Mouse (Mus musculus): ENCODE data around the gene Mogs. TPM values are rescaled to one million over a fixed set of nuclear protein-coding genes. Genes with fewer than 3 reads are reported as not detected.

Gene Mogs
- polyA plus RNA-seq, 1 experiment: 31.4 TPM

GRCm38 (mm10) chr6:83132176-83132919, 17.1 kb downstream of the Mogs start:
- H3K4me3 ChIP-seq (ENCODE audit: insufficient read depth, low read length): no peak overlapping the region
- no peak overlapping the region for H3K27ac ChIP-seq (ENCODE audit: insufficient read depth, low read length)
- H3K4me1 ChIP-seq (ENCODE audit: control insufficient read depth, insufficient read depth, low read length): no peaks in the 10 kb centered on the region
- TF ChIP-seq POLR2A (IDR thresholded peaks at IDR 0.05; ENCODE audit: extremely low read depth, insufficient read depth, low read length): no peak

GRCm38 (mm10) chr6:83134226-83134625, 18.9 kb downstream of the Mogs start:
- TF ChIP-seq CTCF (IDR thresholded peaks at IDR 0.05; ENCODE audit: extremely low read depth, insufficient read depth, low read length): no peak
- TF ChIP-seq POLR2A (IDR thresholded peaks at IDR 0.05; ENCODE audit: extremely low read depth, insufficient read depth, low read length): no peak
- no peak overlapping the region for H3K4me3 ChIP-seq (ENCODE audit: insufficient read depth, low read length)
- H3K4me1 ChIP-seq (ENCODE audit: control insufficient read depth, insufficient read depth, low read length): no peaks in the 10 kb centered on the region
- H3K27ac ChIP-seq (ENCODE audit: insufficient read depth, low read length): no peak overlapping the region

DNA sequence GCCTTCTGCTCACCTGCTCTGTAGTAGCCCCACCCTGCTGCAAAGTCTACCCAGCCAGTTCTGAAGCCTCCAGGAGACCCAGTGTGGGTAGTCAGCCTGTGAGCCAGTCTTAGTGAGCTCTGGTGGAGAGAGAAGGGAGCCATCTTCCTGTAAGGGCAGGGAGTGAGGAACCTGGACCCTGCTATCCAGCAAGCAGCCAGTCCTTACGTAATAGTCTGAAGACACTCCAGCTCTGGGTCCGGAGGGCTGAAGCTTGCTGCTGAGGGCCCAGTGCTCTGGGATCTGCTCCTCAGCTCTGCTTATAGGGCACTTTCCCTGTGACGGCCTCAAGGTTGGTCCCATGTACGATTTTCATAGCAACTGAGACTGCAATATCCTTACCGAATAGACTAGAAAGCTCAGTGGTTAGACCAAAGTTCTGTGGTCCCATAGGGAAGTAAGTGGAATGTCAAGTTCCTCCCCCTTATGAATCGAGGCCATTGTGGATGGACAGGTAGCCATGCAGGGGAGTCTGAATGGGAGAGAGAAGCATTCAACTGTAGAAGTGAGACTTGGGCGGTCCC, 19.7 kb downstream of the Mogs start, which contains the start of gene Rtkn:
Gene Rtkn, plus strand, starts transcription at position 513 of the 563 bp plus-strand sequence.
- Histone ChIP-seq H3K4me1 (ENCODE audit: control insufficient read depth, insufficient read depth, low read length) (no peaks in the 10 kb centered on the region), H3K4me3 (ENCODE audit: insufficient read depth, low read length) (peak within 1 kb of the TSS; percentile 54), H3K27ac (ENCODE audit: insufficient read depth, low read length) (peak within 1 kb of the TSS; percentile 89)
- TF ChIP-seq POLR2A (IDR thresholded peaks at IDR 0.05; ENCODE audit: extremely low read depth, insufficient read depth, low read length) (no peak), CTCF (IDR thresholded peaks at IDR 0.05; ENCODE audit: extremely low read depth, insufficient read depth, low read length) (no peak)

GRCm38 (mm10) chr6:83135571-83136161, 20.4 kb downstream of the Mogs start:
- Histone ChIP-seq H3K4me3 (ENCODE audit: insufficient read depth, low read length) (peak overlapping the region; percentile 54), H3K27ac (ENCODE audit: insufficient read depth, low read length) (peak overlapping the region; percentile 89), H3K4me1 (ENCODE audit: control insufficient read depth, insufficient read depth, low read length) (no peaks in the 10 kb centered on the region)
- no peak for TF ChIP-seq CTCF (IDR thresholded peaks at IDR 0.05; ENCODE audit: extremely low read depth, insufficient read depth, low read length)
- no peak for TF ChIP-seq POLR2A (IDR thresholded peaks at IDR 0.05; ENCODE audit: extremely low read depth, insufficient read depth, low read length)

DNA sequence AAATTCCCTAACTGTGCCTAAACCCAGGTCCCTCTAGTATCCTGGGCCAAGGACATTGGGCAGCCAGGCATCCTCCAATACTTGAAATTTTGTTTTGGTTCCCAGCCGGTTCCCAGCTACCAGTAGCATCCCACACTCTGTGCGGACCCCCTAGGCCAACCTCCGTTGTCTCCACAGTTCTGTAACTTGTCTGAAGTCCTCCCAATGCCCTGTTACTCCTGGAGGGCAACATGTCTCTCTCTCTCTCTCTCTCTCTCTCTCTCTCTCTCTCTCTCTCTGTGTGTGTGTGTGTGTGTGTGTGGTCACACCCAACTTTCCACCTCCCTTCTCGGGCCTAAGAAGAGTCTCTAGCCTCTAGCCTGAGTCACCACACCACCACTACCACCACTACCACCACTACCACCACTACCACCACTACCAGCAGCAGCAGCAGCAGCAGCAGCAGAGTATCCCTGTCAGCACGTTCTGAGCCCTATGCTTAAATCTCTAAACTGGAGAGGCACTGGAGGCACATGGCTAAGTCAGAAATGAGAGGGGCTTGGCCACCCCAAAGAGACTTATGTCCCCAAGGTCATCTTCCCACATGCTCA, 21.1 kb downstream of the Mogs start:
- H3K4me1 ChIP-seq (ENCODE audit: control insufficient read depth, insufficient read depth, low read length): no peaks in the 10 kb centered on the region

GRCm38 (mm10) chr6:83136881-83137575, 21.7 kb downstream of the Mogs start:
- TF ChIP-seq CTCF (IDR thresholded peaks at IDR 0.05; ENCODE audit: extremely low read depth, insufficient read depth, low read length) (no peak), POLR2A (IDR thresholded peaks at IDR 0.05; ENCODE audit: extremely low read depth, insufficient read depth, low read length) (no peak)
- peak overlapping the region; percentile 54 for H3K4me3 ChIP-seq (ENCODE audit: insufficient read depth, low read length)
- H3K27ac ChIP-seq (ENCODE audit: insufficient read depth, low read length): peak overlapping the region; percentile 89
- H3K4me1 ChIP-seq (ENCODE audit: control insufficient read depth, insufficient read depth, low read length): no peaks in the 10 kb centered on the region

More for the DNA sequence above, 21.1 kb downstream of the Mogs start:
- Histone ChIP-seq H3K27ac (ENCODE audit: insufficient read depth, low read length) (peak overlapping the region; percentile 89), H3K4me3 (ENCODE audit: insufficient read depth, low read length) (peak overlapping the region; percentile 54)
- TF ChIP-seq POLR2A (IDR thresholded peaks at IDR 0.05; ENCODE audit: extremely low read depth, insufficient read depth, low read length) (no peak), CTCF (IDR thresholded peaks at IDR 0.05; ENCODE audit: extremely low read depth, insufficient read depth, low read length) (no peak)

DNA sequence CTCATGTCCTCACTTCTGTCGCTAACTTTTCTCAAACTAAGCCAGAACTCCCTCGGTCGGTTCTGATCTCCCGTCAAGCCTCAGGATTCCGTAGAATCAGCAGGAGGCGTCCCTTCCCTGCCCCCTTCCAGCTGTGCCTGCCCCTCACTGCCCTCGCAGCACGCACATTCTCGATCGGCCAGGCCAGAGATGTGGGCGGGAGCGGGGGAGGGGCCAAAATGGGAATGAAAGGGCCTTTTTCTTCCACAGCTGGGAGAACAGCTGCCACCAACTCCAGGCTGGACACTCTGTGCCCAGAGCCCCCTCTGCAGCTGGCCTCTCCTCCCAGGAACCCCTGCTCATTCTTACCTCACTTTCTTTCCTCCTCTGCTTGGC, 22.3 kb downstream of the Mogs start:
- Histone ChIP-seq H3K4me3 (ENCODE audit: insufficient read depth, low read length) (peak overlapping the region; percentile 54), H3K27ac (ENCODE audit: insufficient read depth, low read length) (peak overlapping the region; percentile 94), H3K4me1 (ENCODE audit: control insufficient read depth, insufficient read depth, low read length) (no peaks in the 10 kb centered on the region)
- TF ChIP-seq CTCF (IDR thresholded peaks at IDR 0.05; ENCODE audit: extremely low read depth, insufficient read depth, low read length) (no peak), POLR2A (IDR thresholded peaks at IDR 0.05; ENCODE audit: extremely low read depth, insufficient read depth, low read length) (no peak)

DNA sequence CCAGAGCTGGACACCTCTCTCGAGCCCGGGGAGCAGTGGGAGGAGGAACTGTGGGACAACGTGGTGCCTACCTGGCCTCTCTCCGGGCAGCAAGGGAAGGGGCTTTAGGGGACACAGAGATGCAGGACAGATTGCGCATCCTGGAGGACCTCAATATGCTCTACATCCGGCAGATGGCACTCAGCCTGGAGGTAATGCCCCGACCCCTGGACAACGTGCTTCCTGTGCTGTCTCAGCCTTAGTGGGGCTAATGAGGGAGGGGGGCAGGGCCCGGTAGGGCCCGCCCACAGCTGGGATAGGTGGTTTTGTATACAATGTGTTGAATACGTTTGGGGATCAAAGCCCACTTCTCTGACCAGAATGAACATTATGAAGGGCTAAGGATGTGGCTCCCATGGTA, 22.8 kb downstream of the Mogs start:
- TF ChIP-seq CTCF (IDR thresholded peaks at IDR 0.05; ENCODE audit: extremely low read depth, insufficient read depth, low read length) (no peak), POLR2A (IDR thresholded peaks at IDR 0.05; ENCODE audit: extremely low read depth, insufficient read depth, low read length) (no peak)
- peak overlapping the region; percentile 54 for H3K4me3 ChIP-seq (ENCODE audit: insufficient read depth, low read length)
- H3K27ac ChIP-seq (ENCODE audit: insufficient read depth, low read length): peak overlapping the region; percentile 94
- H3K4me1 ChIP-seq (ENCODE audit: control insufficient read depth, insufficient read depth, low read length): no peaks in the 10 kb centered on the region

- TF ChIP-seq POLR2A (IDR thresholded peaks at IDR 0.05; ENCODE audit: extremely low read depth, insufficient read depth, low read length): no peak
- TF ChIP-seq CTCF (IDR thresholded peaks at IDR 0.05; ENCODE audit: extremely low read depth, insufficient read depth, low read length): no peak
- Histone ChIP-seq H3K4me3 (ENCODE audit: insufficient read depth, low read length) (no peak overlapping the region), H3K4me1 (ENCODE audit: control insufficient read depth, insufficient read depth, low read length) (no peaks in the 10 kb centered on the region; the same call in none of the 2 replicates), H3K27ac (ENCODE audit: insufficient read depth, low read length) (no peak overlapping the region)
Measured at GRCm38 (mm10) chr6:83140044-83140443, 24.7 kb downstream of the Mogs start.

Data from cortical plate, adult 2 months (tissue).